Mouse (Mus musculus): ENCODE measurements around the gene Rassf9.

Gene Rassf9

DNA sequence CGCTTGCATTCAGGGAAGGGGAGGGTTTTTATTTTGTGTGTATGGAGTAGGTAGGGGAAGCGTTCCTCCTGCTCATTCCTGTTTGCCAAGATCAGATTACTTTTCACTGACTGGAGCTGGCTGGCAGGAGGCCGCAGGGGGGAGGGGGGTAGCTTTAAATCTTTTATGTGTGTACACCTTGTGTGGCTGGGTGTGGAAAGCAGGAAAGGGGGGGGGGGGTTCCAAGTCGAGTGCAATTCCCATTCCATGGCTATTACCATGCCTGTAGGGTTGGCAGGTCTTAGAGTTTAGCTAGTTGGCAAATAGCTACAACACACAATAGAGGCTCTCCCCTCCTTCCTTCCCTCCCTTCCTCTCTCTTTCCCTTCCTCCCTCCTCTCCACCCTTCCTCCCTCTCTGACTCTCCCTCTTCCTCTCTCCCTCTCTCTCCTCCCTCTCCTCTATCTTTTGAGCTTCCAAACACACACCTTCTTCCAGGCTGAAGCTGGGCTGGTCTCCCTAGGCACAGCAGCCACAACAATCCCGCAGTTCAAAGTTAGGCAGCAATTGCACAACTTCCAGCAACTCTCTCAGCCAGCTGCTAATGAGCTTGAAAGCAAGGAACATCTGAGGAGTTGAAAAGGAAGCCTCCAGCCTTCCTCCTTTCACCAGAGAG lies at the start of gene Rassf9:
TSS of gene Rassf9 (plus strand) at position 416 of the 655 bp plus-strand sequence.
- DNase-seq = peak; percentile 84

GRCm38 (mm10) chr10:102469412-102469811 lies 42.6 kb upstream of the Rassf9 start:
- no peak for DNase-seq

GRCm38 (mm10) chr10:102490386-102490785 lies 21.6 kb upstream of the Rassf9 start, which contains the start of gene Nts:
Gene Nts, minus strand, starts transcription at chr10:102490486.
- DNase-seq = no peak

DNA sequence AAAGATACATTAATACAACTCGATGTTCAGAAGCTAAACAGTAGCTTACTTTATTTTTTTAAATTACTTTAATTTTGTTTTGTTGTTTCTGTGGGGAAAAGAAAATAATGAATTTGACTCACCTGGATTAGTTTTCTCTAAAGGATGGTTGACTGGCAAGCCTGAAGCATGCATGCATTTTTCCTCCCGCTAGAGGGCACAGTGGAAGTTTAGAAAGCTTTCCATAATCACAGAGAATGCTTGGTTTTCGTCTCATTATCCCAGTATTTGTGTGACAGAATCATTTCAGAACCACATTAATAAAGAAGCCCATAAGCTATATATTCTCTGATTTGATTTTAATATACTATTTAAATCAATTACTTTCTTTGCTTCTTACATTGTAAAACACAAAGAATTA lies 20.2 kb upstream of the Rassf9 start:
- DNase-seq = peak; percentile 54

- DNase-seq = peak; percentile 79
These were observed 13.3 kb upstream of the Rassf9 start for GRCm38 (mm10) chr10:102498754-102499153.

GRCm38 (mm10) chr10:102507386-102507785 lies 4.6 kb upstream of the Rassf9 start:
- no peak for DNase-seq

- no peak for DNase-seq
These were observed 588 bp upstream of the Rassf9 start for GRCm38 (mm10) chr10:102511461-102511806.

GRCm38 (mm10) chr10:102514159-102514558 lies 2.1 kb downstream of the Rassf9 start:
- DNase-seq = no peak

DNA sequence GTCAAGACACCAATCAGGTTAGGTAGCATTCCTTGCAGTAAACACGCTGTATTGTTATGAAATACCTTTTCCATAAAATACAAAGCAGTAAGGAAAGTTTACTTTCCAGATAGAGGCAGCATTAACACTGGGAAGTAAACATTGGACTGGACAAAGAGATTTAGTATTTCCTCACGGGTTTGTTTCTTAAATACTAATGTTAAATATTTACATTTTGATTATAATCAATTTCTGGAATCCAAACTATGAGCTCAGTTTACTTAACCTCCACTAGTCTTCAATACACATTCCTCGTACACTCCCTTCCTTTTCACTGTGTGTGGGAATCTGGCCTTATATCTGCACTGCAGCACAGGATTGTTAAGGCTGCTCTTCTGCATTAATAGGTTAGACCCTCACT lies 15.9 kb downstream of the Rassf9 start:
- DNase-seq = no peak

GRCm38 (mm10) chr10:102553941-102554340 lies 41.9 kb downstream of the Rassf9 start:
- no peak for DNase-seq

DNA sequence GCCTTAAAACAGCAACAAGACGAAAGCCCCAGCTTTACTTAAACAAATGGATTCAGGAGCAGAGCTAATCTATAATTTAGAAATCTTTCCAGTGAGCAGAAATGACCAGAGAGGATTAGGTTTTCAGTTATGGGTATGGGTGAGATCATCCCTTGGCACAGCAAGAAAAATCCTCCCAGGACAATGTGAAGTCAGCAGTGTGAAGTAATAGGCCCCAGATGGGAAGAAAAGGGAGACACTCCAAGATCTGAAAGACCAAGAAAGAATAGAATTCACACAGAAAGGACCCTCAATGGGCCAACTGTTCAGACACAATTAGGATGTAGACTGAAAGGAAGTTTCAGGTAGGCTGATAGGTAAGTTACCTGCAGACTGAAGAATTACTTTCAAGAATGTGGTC lies 50.5 kb downstream of the Rassf9 start:
- no peak for DNase-seq

GRCm38 (mm10) chr10:102577970-102578369 lies 65.9 kb downstream of the Rassf9 start:
- no peak for DNase-seq

DNA sequence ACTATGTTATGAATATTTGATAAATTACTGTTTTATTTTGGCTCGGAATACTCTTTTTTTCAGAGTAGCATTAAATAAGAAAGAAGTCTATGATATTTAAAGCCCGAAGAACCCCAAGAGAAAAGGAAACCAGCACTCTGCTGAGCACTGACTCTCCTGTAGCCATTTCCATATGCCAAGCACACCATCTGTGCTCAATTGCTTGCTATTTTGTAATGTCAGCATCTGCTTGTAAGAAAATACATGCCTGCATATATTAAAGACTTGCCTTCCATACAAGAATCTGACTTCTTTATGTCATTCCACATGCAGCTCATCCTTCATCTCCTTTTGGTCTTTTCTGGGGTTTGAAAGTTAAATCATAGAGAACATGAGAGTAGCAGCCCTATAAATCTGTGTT lies 82.3 kb downstream of the Rassf9 start:
- DNase-seq = no peak

Measured in lung, postnatal 36 days (tissue).